Mouse (Mus musculus) lung, postnatal 0 days (tissue): ENCODE results near the gene Fgr. TPM values are rescaled to one million over a fixed set of nuclear protein-coding genes. Genes with fewer than 3 reads are reported as not detected.
"Not testable (repeated sequence)": the region's sequence is repeated elsewhere in the genome, so short reads cannot be mapped to it uniquely, and the experiment has no call there.

Experiments
- ATAC-seq: fragments of 200-750 bp; cut with Nextera tagmentation; 2 replicates; pipeline ENCODE4 v1.8.0; 2017; ENCODE audit warnings: moderate library complexity
- DNase-seq: peaks from one replicate; pipeline ENCODE4 v3.0.0-alpha.2; 2016; ENCODE audit warnings: low spot score
- H3K27ac ChIP-seq: fragments of 300-500 bp; sonication (generic); 2 replicates; pipeline ENCODE4 v1.5.1; 2014; ENCODE audit warnings: antibody characterized with exemption, mild to moderate bottlenecking, low read length, mixed read lengths
- H3K27me3 ChIP-seq: fragments of 300-500 bp; sonication (generic); replicated peaks from 2 replicates; pipeline ENCODE4 v1.6.1; 2014; ENCODE audit warnings: low read length, mixed read lengths; ENCODE audit not compliant: insufficient read depth
- H3K36me3 ChIP-seq: fragments of 300-500 bp; sonication (generic); 2 replicates; pipeline ENCODE4 v1.6.1; 2014; ENCODE audit warnings: low read length, mixed read lengths; ENCODE audit not compliant: insufficient read depth
- H3K4me1 ChIP-seq: fragments of 300-500 bp; sonication (generic); 2 replicates; pipeline ENCODE4 v1.6.1; 2014; ENCODE audit warnings: antibody characterized with exemption, low read depth, low read length, mixed read lengths; ENCODE audit not compliant: insufficient read depth
- H3K4me2 ChIP-seq: fragments of 300-500 bp; sonication (generic); replicated peaks from 2 replicates; pipeline ENCODE4 v1.6.1; 2014; ENCODE audit warnings: low read depth, mild to moderate bottlenecking, low read length, moderate library complexity, mixed read lengths
- H3K4me3 ChIP-seq: fragments of 300-500 bp; sonication (generic); 2 replicates; pipeline ENCODE4 v1.5.1; 2014; ENCODE audit warnings: low read depth, low read length
- H3K9ac ChIP-seq: fragments of 300-500 bp; sonication (generic); replicated peaks from 2 replicates; pipeline ENCODE4 v1.6.1; 2014; ENCODE audit warnings: low read depth, mild to moderate bottlenecking
- H3K9me3 ChIP-seq: fragments of 300-500 bp; sonication (generic); 2 replicates; pipeline ENCODE4 v1.6.1; 2016; ENCODE audit warnings: low read length, mixed read lengths
- CTCF ChIP-seq: IDR thresholded peaks from 2 replicates; pipeline ENCODE4 v1.5.1; 2016; ENCODE audit warnings: antibody characterized with exemption, mild to moderate bottlenecking
- EP300 ChIP-seq: IDR thresholded peaks from 2 replicates; pipeline ENCODE4 v1.6.1; 2016; ENCODE audit warnings: antibody characterized with exemption, mild to moderate bottlenecking, control low read depth
- WGBS: fragments of 180-500 bp; shearing (Covaris S2); extraction: QIAGEN DNeasy Blood & Tissue Kit; methylation state at CpG from one replicate; pipeline ENCODE4 v1.1.7; 2014; 5-methylcytosine and 5-hydroxymethylcytosine counted together
- polyA plus RNA-seq: library from polyadenylated mRNA; unstranded; fragments of >200 nt; fragmentation: Nextera tagmentation; extraction: Ambion mirVana; gene quantifications from 2 replicates; pipeline ENCODE4 v1.2.1, GENCODE M21; 2015

Gene Fgr
- polyA plus RNA-seq, 1 experiment from 2014 or later, result 4.0 TPM

DNA sequence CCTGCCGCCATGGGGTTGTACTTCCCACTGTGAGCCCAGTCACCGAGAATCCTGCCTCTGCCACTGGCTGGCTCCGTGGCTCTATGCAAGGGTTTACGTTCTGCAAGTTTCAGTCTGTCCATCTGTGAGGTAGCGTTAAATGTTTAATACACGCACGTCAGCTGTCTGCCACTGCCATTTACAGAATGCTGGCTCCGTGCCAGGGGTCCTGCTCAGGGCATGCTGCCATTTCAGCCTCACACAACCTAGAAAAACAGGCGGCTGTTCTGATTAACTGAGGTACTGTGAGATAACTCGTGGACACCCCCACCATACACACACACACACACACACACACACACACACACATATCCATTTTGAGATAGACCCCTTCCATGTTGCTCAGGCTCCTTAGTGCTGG lies 29.0 kb downstream of the Fgr start:
- no peaks in the 10 kb centered on the region for H3K4me1 ChIP-seq
- H3K9me3 ChIP-seq, result no peaks in the 10 kb centered on the region
- H3K36me3 ChIP-seq, result no peaks in the 10 kb centered on the region
- no peak overlapping the region for H3K9ac ChIP-seq
- H3K27me3 ChIP-seq, result no peaks in the 10 kb centered on the region
- 15% methylated on average over 10 of the region's 10 CpGs for WGBS
- no peak overlapping the region for H3K27ac ChIP-seq
- no peak overlapping the region for H3K4me3 ChIP-seq
- DNase-seq (no peak), ATAC-seq (0 out of 2 replicates have a peak, but pooled peaks have one; percentile 9)
- TF ChIP-seq CTCF, result no peak
- no peak overlapping the region for H3K4me2 ChIP-seq

DNA sequence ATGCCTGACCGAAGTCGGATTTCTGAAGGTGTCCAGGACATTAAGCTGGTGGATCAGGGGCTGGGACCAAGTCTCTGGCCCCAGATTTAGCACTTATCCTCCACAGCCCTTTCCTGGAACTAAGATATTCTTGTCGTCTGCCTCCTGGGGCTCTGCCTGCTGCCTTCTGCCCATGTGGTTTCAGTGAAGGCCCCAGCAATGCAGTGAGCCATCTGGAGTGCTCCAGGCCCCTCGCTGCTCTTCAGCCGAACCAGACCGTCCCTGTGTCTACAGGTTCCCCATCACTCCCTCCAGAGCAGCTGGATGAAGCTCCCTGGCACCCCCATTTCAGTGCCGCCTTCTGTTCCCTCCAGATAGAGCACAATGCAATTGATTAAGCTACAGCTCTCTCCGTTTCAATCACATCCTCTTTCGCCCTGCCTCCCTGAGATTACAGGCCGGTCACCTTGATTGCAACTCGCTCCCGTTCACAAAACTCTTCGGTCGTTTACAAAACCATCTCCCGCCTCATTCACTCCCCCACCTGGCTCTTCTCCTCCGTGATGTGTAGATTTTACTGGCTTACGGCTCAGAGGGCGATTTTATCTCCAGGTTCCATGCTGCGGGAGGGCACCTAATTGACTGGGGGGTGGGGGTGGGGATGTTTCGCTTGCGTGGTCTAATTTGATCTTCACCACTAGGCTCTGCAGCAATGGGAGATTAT lies 29.6 kb downstream of the Fgr start:
- Histone ChIP-seq H3K4me1 (no peaks in the 10 kb centered on the region), H3K36me3 (no peaks in the 10 kb centered on the region), H3K27ac (no peak overlapping the region), H3K9me3 (no peaks in the 10 kb centered on the region), H3K4me2 (no peak overlapping the region), H3K27me3 (no peaks in the 10 kb centered on the region), H3K4me3 (no peak overlapping the region), H3K9ac (no peak overlapping the region)
- WGBS, result 58% methylated on average over 21 of the region's 21 CpGs
- ATAC-seq (no peak), DNase-seq (no peak)
- no peak for TF ChIP-seq EP300
- no peak for TF ChIP-seq CTCF

DNA sequence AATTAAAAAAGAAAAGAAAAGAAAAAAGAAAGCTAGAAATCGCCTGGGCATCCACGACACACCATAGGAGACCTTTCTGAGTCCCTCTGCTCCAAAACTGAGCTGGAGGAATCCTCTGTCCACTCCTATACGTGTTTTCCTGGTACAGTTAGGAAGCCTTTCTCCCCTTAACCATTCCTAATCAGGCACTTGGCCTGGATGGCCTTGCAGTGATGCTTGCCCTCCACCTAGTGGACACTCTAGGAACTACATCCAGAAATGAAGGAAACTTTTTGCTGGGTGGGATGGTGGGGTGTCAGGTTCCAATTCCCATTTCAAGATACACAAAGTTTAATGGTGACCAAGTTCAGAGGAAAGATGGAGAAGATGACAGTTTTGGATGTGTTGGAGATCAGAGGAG lies 31.3 kb downstream of the Fgr start:
- no peak overlapping the region for H3K9ac ChIP-seq
- H3K27me3 ChIP-seq, result 0 out of 2 replicates have a peak, but pooled peaks cover 5% of the 10 kb centered on the region
- ATAC-seq, result peak; percentile 61
- no peak overlapping the region for H3K4me3 ChIP-seq
- no peaks in the 10 kb centered on the region for H3K9me3 ChIP-seq
- DNase-seq, result peak; percentile 86
- TF ChIP-seq CTCF (peak; percentile 100), EP300 (no peak)
- 3% methylated on average over 3 of the region's 3 CpGs for WGBS
- no peaks in the 10 kb centered on the region for H3K4me1 ChIP-seq
- H3K4me2 ChIP-seq, result no peak overlapping the region
- H3K27ac ChIP-seq, result no peak overlapping the region
- no peaks in the 10 kb centered on the region for H3K36me3 ChIP-seq

DNA sequence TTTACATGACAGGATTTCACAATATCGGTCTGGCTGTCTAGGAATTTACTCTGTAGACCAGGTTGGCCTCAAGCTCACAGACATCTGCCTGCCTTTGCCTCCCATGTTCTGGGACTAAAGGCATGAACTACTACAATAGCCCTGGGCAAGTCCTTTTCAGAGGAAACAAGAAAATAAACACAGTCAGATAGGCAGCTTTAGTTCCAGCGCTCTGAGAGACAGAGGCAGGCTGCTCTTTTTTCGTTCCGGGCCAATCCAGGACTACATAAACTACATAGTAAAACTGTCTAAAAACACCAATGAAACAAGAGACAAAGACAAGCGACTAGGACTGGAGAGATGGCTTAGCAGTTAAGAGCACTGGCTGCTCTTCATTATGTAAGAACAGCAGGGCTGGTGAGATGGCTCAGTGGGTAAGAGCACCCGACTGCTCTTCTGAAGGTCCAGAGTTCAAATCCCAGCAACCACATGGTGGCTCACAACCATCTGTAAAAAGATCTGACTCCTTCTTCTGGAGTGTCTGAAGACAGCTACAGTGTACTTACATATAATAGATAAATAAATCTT lies 32.1 kb downstream of the Fgr start:
- H3K9ac ChIP-seq, H3K36me3 ChIP-seq, H3K9me3 ChIP-seq, DNase-seq, H3K27me3 ChIP-seq, H3K27ac ChIP-seq, H3K4me3 ChIP-seq, H3K4me1 ChIP-seq, H3K4me2 ChIP-seq, ATAC-seq: not testable (repeated sequence)
- 52% methylated on average over 6 of the region's 6 CpGs for WGBS

DNA sequence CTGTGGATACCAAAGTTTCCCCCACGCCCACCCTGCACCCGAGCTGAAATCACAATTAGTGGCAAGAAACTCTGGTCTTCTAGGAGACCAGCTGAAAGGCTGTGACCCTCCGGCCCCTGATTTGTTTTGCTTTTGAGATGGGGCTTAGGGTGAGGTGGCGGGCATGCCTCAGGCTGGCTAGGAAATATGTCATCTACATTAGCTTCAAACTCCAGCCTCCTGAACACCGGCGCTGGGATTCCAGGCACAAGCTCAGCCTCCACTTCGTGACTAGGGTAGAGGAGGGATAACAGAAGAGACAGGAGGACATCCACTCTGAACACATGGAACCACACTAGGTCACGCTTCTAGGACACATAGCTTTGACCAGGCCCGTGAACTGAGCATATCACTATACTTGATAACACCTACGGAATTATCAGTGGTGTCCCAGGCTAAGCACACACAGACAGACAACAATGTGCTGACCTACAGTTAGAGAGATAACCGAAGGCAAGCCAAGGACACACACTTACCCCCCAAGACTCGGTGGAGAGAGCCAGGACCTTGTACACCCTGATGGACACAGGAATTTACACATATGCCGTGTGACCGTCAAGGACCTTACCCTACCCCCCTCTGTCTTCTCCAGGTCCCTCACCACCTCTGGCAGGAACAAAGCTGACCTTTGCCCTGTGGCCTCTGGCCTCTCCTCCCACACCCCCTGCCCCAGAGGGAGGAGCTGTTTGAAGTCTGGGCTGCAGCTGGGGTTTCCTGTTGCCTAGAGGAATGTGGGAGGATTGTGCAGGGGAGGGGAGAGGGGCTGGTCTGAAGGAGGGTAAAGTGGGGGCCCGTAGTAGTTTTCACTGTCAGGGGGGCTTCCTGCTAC lies 33.9 kb downstream of the Fgr start:
- ATAC-seq (no peak), DNase-seq (no peak)
- Histone ChIP-seq H3K4me3 (no peak overlapping the region), H3K9me3 (no peaks in the 10 kb centered on the region), H3K36me3 (no peaks in the 10 kb centered on the region), H3K4me1 (no peaks in the 10 kb centered on the region; the same call in 1 of the 2 replicates), H3K4me2 (no peak overlapping the region), H3K9ac (no peak overlapping the region), H3K27ac (no peak overlapping the region), H3K27me3 (0 out of 2 replicates have a peak, but pooled peaks cover 5% of the 10 kb centered on the region)
- 38% methylated on average over 15 of the region's 15 CpGs for WGBS
- no peak for TF ChIP-seq CTCF
- no peak for TF ChIP-seq EP300

DNA sequence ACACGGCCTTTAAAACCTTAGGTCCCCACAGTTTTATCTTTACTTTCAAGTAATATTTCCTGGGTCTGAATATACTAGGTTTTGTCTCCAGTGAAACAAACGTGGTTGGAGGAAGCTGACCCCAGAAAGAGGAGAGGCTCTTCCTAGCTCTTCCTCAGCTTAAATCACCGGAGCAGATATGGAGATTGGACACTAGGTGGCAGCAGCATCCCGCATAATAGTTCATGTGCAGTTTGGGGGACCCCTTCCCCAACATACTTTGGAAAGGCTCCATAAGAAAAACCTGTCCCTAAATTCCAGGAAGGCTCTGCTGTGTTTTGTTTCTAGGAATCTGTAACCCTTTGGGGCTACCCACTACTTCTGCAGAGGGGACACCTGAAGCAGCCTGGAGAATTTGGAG lies 35.2 kb downstream of the Fgr start:
- H3K9me3 ChIP-seq, result no peaks in the 10 kb centered on the region
- peak; percentile 89 for TF ChIP-seq CTCF
- no peak for TF ChIP-seq EP300
- H3K4me2 ChIP-seq, result no peak overlapping the region
- no peak overlapping the region for H3K27ac ChIP-seq
- WGBS, result 1% methylated on average over 4 of the region's 4 CpGs
- H3K4me3 ChIP-seq, result no peak overlapping the region
- no peak overlapping the region for H3K9ac ChIP-seq
- H3K4me1 ChIP-seq, result peaks cover 2% of the 10 kb centered on the region; the same call in 1 of the 2 replicates
- H3K36me3 ChIP-seq, result no peaks in the 10 kb centered on the region
- peak; percentile 74 for DNase-seq
- no peak for ATAC-seq
- 0 out of 2 replicates have a peak, but pooled peaks cover 5% of the 10 kb centered on the region for H3K27me3 ChIP-seq
